Mouse (Mus musculus) heart, embryonic 12.5 days (tissue): ENCODE results near the gene Gm13695. TPM values are rescaled to one million over a fixed set of nuclear protein-coding genes. Genes with fewer than 3 reads are reported as not detected.
A peak's percentile ranks its signal among the peaks of the same experiment; 100 is the strongest.
"Not testable (repeated sequence)": the region's sequence is repeated elsewhere in the genome, so short reads cannot be mapped to it uniquely, and the experiment has no call there.

ENCODE experiments used
- ATAC-seq: fragments of 200-750 bp; cut with Nextera tagmentation; 2 replicates; pipeline ENCODE4 v1.8.0; 2017; ENCODE audit warnings: moderate TSS enrichment, moderate library complexity; ENCODE audit not compliant: insufficient number of reproducible peaks, low FRiP score
- H3K27ac ChIP-seq: fragments of 300-500 bp; sonication (generic); 2 replicates; pipeline ENCODE4 v1.5.1; 2016; ENCODE audit warnings: mild to moderate bottlenecking, moderate library complexity; ENCODE audit not compliant: poor library complexity, severe bottlenecking
- H3K27me3 ChIP-seq: fragments of 300-500 bp; sonication (generic); replicated peaks from 2 replicates; pipeline ENCODE4 v1.6.1; 2016; ENCODE audit warnings: mild to moderate bottlenecking, moderate library complexity
- H3K36me3 ChIP-seq: fragments of 300-500 bp; sonication (generic); 2 replicates; pipeline ENCODE4 v1.6.1; 2016; ENCODE audit warnings: mild to moderate bottlenecking, moderate library complexity
- H3K4me1 ChIP-seq: fragments of 300-500 bp; sonication (generic); replicated peaks from 2 replicates; pipeline ENCODE4 v1.6.1; 2016; ENCODE audit warnings: mild to moderate bottlenecking
- H3K4me2 ChIP-seq: fragments of 300-500 bp; sonication (generic); 2 replicates; pipeline ENCODE4 v1.6.1; 2016; ENCODE audit warnings: mild to moderate bottlenecking, moderate library complexity
- H3K4me3 ChIP-seq: fragments of 300-500 bp; sonication (generic); 2 replicates; pipeline ENCODE4 v1.5.1; 2016; ENCODE audit warnings: mild to moderate bottlenecking
- H3K9ac ChIP-seq: fragments of 300-500 bp; sonication (generic); 2 replicates; pipeline ENCODE4 v1.6.1; 2016; ENCODE audit warnings: mild to moderate bottlenecking, moderate library complexity
- H3K9me3 ChIP-seq: fragments of 300-500 bp; sonication (generic); replicated peaks from 2 replicates; pipeline ENCODE4 v1.6.1; 2016; ENCODE audit warnings: mild to moderate bottlenecking, moderate library complexity
- WGBS: fragments of 180-500 bp; shearing (Covaris S2); methylation state at CpG from one replicate; pipeline ENCODE4 v1.1.7; 2016; 5-methylcytosine and 5-hydroxymethylcytosine counted together
- polyA plus RNA-seq: library from polyadenylated mRNA; unstranded; fragments of >200 nt; fragmentation: Nextera tagmentation; extraction: Ambion mirVana; gene quantifications from 2 replicates; pipeline ENCODE4 v1.2.1, GENCODE M21; 2016

Gm13695 gene
- polyA plus RNA-seq, 1 experiment from 2014 or later: not detected

DNA sequence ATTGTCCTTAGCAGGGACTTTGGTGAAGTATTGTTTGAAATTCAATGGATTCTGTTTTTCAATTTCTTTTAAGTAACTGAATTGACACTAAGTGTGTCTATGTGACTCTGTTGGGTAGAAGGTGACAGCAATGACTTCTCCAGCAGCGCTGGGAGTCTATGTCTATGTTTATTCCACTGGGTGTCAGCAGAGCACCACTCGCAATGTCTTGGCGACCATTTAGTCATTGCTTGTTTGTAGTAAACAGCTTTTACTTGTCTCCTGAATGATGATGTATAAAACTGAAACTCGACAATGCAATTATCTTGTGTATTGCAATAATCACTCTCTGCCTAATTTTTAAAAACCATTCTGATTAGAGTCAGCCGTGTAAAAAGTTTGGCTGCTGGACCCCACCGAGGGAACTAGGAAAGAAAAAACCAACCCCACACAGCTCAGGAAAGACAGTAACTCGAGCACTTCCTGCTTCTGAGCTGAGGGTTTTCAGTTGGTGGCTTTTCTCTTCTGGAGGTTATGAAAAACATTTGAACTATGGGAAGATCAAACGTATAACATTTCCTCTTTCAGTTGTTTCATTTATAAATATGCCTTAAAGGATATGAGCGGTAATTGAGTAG is 26.6 kb downstream of the Gm13695 start:
- H3K4me2 ChIP-seq: 0 out of 2 replicates have a peak overlapping the region, but pooled peaks have one; percentile 21
- WGBS: 44% methylated on average over 8 of the region's 9 CpGs

DNA sequence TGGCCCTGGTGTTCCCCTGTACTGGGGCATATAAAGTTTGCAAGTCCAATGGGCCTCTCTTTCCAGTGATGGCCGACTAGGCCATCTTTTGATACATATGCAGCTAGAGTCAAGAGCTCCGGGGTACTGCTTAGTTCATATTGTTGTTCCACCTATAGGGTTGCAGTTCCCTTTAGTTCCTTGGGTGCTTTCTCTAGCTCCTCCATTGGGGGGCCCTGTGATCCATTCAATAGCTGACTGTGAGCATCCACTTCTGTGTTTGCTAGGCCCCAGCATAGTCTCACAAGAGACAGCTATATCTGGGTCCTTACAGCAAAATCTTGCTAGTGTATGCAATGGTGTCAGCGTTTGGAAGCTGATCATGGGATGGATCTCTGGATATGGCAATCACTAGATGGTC is 27.4 kb downstream of the Gm13695 start:
- not testable (repeated sequence) for H3K4me2 ChIP-seq, ATAC-seq, H3K36me3 ChIP-seq, H3K27me3 ChIP-seq, H3K4me1 ChIP-seq, H3K9me3 ChIP-seq, H3K9ac ChIP-seq, H3K27ac ChIP-seq, H3K4me3 ChIP-seq
- 74% methylated on average over 2 of the region's 3 CpGs for WGBS

More for the DNA sequence above, 26.6 kb downstream of the Gm13695 start:
- not testable (repeated sequence) for H3K36me3 ChIP-seq, H3K4me1 ChIP-seq, H3K27me3 ChIP-seq, H3K9me3 ChIP-seq, H3K4me3 ChIP-seq, H3K27ac ChIP-seq, H3K9ac ChIP-seq, ATAC-seq

DNA sequence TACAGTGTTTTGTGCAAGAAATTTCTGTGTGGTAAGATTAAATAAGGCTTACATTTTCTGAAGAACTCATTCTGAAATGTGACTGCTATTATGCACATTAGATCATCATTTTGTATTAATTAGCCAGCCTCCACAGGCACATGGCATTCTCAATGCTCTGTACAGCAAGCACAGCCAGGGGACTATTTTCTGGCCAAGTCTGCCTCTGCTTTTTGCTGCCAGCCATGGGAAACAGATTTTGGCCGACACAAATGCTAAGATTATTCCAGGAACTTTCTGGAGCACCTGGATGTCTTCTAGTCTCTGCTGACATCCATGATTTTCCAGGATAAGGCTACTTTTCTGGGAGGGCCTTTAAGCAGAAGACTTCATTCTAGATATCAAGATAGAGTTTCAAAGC is 41.8 kb downstream of the Gm13695 start:
- H3K4me1 ChIP-seq: no peaks in the 10 kb centered on the region
- no peak overlapping the region for H3K4me2 ChIP-seq
- ATAC-seq: no peak
- no peak overlapping the region for H3K27ac ChIP-seq
- H3K9me3 ChIP-seq: no peaks in the 10 kb centered on the region
- H3K4me3 ChIP-seq: no peak overlapping the region
- WGBS: 18% methylated on average over 1 of the region's 1 CpGs
- no peak overlapping the region for H3K9ac ChIP-seq
- H3K27me3 ChIP-seq: no peaks in the 10 kb centered on the region
- no peaks in the 10 kb centered on the region for H3K36me3 ChIP-seq

DNA sequence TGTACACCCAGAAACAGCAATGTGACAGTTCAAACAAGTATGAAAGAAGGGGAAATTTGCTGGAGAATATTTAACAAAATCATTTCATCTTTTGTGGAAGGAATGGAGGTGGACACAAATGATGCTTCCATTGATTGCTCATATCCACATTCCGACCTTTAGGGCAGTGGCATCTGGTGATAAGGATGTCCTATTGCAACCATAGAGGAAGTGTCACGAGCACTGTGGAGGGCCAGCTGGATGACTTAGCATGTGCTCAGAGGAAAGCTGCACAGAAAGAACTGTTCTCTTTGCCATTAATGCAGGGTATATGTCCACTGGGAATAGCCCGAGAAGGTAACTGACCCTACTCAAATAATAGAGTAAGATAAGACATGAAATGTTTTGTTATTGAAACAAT is 42.7 kb downstream of the Gm13695 start:
- no peak overlapping the region for H3K4me3 ChIP-seq
- H3K9me3 ChIP-seq: no peaks in the 10 kb centered on the region
- no peaks in the 10 kb centered on the region for H3K27me3 ChIP-seq
- WGBS: 44% methylated on average over 3 of the region's 3 CpGs
- H3K9ac ChIP-seq: no peak overlapping the region
- ATAC-seq: no peak
- no peaks in the 10 kb centered on the region for H3K36me3 ChIP-seq
- H3K4me1 ChIP-seq: no peaks in the 10 kb centered on the region
- H3K27ac ChIP-seq: no peak overlapping the region
- no peak overlapping the region for H3K4me2 ChIP-seq

DNA sequence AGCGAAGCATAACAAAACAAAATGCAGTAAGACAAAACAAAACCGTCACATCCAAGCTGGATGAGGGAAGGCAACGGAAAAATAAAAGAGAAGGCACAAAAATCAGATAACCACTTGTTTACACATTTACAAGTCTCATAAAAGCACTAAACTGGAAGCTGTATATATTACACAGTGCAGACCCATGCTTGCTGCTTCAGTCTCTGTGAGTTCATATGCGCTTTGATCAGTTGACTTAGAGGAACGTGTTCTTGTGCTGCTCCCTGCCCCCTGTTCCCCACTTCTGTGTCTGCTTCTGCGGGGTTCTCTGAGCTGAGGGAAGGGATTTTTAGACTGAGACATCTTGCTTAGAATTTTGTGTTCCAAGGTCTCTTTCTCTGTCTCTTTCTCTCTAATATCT is 47.5 kb downstream of the Gm13695 start:
- Histone ChIP-seq H3K27me3 (no peaks in the 10 kb centered on the region), H3K27ac (no peak overlapping the region), H3K4me1 (peaks cover 12% of the 10 kb centered on the region), H3K4me2 (no peak overlapping the region), H3K9ac (no peak overlapping the region), H3K9me3 (no peaks in the 10 kb centered on the region), H3K4me3 (no peak overlapping the region), H3K36me3 (no peaks in the 10 kb centered on the region)
- no peak for ATAC-seq
- 62% methylated on average over 6 of the region's 6 CpGs for WGBS

DNA sequence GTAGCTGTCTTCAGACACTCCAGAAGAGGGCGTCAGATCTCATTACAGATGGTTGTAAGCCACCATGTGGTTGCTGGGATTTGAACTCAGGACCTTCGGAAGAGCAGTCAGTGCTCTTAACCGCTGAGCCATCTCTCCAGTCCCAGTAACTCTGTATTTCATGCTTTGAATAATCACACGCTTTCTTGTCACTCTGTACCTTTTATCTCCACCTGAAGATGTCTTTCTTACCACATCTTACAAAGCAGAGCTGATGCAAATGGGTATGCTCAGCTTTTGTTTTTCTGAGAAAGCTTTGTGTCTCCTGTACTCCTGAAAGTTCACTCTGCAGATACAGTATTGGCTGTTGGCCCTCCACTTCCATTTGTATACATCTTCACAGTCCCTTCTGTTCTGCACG is 49.2 kb downstream of the Gm13695 start:
- not testable (repeated sequence) for H3K9me3 ChIP-seq, H3K9ac ChIP-seq, H3K4me2 ChIP-seq, H3K27ac ChIP-seq, H3K27me3 ChIP-seq, H3K36me3 ChIP-seq, ATAC-seq, H3K4me3 ChIP-seq
- H3K4me1 ChIP-seq: peaks cover 17% of the 10 kb centered on the region
- 78% methylated on average over 5 of the region's 5 CpGs for WGBS

DNA sequence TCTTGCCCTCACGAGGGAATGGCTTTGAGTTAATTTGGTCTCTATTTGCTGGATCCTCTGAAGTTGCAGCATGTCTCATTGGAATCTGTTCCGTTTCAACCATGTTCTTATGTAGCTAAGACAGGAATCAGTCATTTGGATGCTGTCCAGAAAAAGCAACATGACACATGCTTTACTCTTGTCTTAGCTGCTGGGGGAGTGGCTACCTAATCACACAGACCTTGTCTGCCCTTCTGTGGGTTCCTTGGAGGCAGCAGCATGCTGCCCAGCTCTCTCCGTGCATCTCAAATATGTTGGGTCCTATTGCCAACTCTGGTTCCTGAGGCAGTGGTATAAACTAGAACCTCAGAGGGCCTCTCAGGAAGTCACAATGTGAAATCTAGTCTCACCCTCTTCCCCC is 51.2 kb downstream of the Gm13695 start:
- H3K4me3 ChIP-seq: no peak overlapping the region
- peak; percentile 69 for ATAC-seq
- WGBS: 11% methylated on average over 3 of the region's 3 CpGs
- no peaks in the 10 kb centered on the region for H3K9me3 ChIP-seq
- no peaks in the 10 kb centered on the region for H3K36me3 ChIP-seq
- peak overlapping the region; percentile 33; the same call in 1 of the 2 replicates for H3K4me2 ChIP-seq
- no peaks in the 10 kb centered on the region for H3K27me3 ChIP-seq
- peak overlapping the region; percentile 26; the same call in 1 of the 2 replicates for H3K27ac ChIP-seq
- peaks cover 17% of the 10 kb centered on the region for H3K4me1 ChIP-seq
- H3K9ac ChIP-seq: no peak overlapping the region

Other genes with a start within 250 kb of the Gm13695 start
- 95.0 and 108 TPM in 2 replicates for gene Itgav, start 242.9 kb upstream of the Gm13695 start, polyA plus RNA-seq
- 2.9 and 3.3 TPM in 2 replicates for gene Fam171b, start 154.7 kb upstream of the Gm13695 start, polyA plus RNA-seq
- gene Zswim2, start 26.1 kb upstream of the Gm13695 start, polyA plus RNA-seq: not detected in 2 replicates
- not detected in 2 replicates for gene Gm13698, start 11.6 kb upstream of the Gm13695 start, polyA plus RNA-seq
- gene Gm13693, start 5.8 kb upstream of the Gm13695 start, polyA plus RNA-seq: not detected in 2 replicates
- gene Gm13696, start 5.8 kb downstream of the Gm13695 start, polyA plus RNA-seq: not detected in 2 replicates
- gene Gm13694, start 11.6 kb downstream of the Gm13695 start, polyA plus RNA-seq: not detected in 2 replicates
- gene Gm13697, start 17.4 kb downstream of the Gm13695 start, polyA plus RNA-seq: not detected in 2 replicates
- not detected in 2 replicates for gene Gm13691, start 23.2 kb downstream of the Gm13695 start, polyA plus RNA-seq